Mouse (Mus musculus) heart, postnatal 0 days (tissue): ENCODE data around the gene Acap1. TPM values are rescaled to one million over a fixed set of nuclear protein-coding genes. Genes with fewer than 3 reads are reported as not detected.

ENCODE experiments used
- ATAC-seq: fragments of 200-750 bp; cut with Nextera tagmentation; 2 replicates; pipeline ENCODE4 v1.8.0; 2017; ENCODE audit warnings: low read depth, moderate number of reproducible peaks, moderate library complexity; ENCODE audit not compliant: insufficient read depth
- DNase-seq: peaks from one replicate; pipeline ENCODE4 v3.0.0-alpha.2; 2016; ENCODE audit warnings: low spot score
- H3K27ac ChIP-seq: fragments of 300-500 bp; sonication (generic); 2 replicates; pipeline ENCODE4 v1.5.1; 2014; ENCODE audit warnings: low read depth, mild to moderate bottlenecking
- H3K27me3 ChIP-seq: fragments of 300-500 bp; sonication (generic); 2 replicates; pipeline ENCODE4 v1.6.1; 2014; ENCODE audit warnings: low read length, mixed read lengths; ENCODE audit not compliant: control insufficient read depth, insufficient read depth
- H3K36me3 ChIP-seq: fragments of 300-500 bp; sonication (generic); replicated peaks from 2 replicates; pipeline ENCODE4 v1.6.1; 2014; ENCODE audit warnings: low read length, mixed read lengths; ENCODE audit not compliant: control insufficient read depth, insufficient read depth
- H3K4me1 ChIP-seq: fragments of 300-500 bp; sonication (generic); 2 replicates; pipeline ENCODE4 v1.6.1; 2014; ENCODE audit warnings: antibody characterized with exemption; ENCODE audit not compliant: control insufficient read depth, insufficient read depth
- H3K4me2 ChIP-seq: fragments of 300-500 bp; sonication (generic); 2 replicates; pipeline ENCODE4 v1.6.1; 2014; ENCODE audit warnings: low read depth, mild to moderate bottlenecking, low read length, moderate library complexity
- H3K4me3 ChIP-seq: fragments of 300-500 bp; sonication (generic); 2 replicates; pipeline ENCODE4 v1.5.1; 2014; ENCODE audit warnings: low read depth, low read length
- H3K9ac ChIP-seq: fragments of 300-500 bp; sonication (generic); replicated peaks from 2 replicates; pipeline ENCODE4 v1.6.1; 2014; ENCODE audit warnings: low read depth, low read length, mixed read lengths
- H3K9me3 ChIP-seq: fragments of 300-500 bp; sonication (generic); replicated peaks from 2 replicates; pipeline ENCODE4 v1.6.1; 2016; ENCODE audit warnings: low read length; ENCODE audit not compliant: control insufficient read depth
- CTCF ChIP-seq: IDR thresholded peaks from 2 replicates; pipeline ENCODE4 v1.5.1; 2016; ENCODE audit warnings: antibody characterized with exemption, control low read depth, low read depth
- EP300 ChIP-seq: IDR thresholded peaks from 2 replicates; pipeline ENCODE4 v1.6.1; 2016; ENCODE audit warnings: antibody characterized with exemption, low read depth
- WGBS: fragments of 180-500 bp; shearing (Covaris S2); extraction: QIAGEN DNeasy Blood & Tissue Kit; methylation state at CpG from one replicate; pipeline ENCODE4 v1.1.7; 2014; 5-methylcytosine and 5-hydroxymethylcytosine counted together
- polyA plus RNA-seq: library from polyadenylated mRNA; unstranded; fragments of >200 nt; fragmentation: Nextera tagmentation; extraction: Ambion mirVana; gene quantifications from 2 replicates; pipeline ENCODE4 v1.2.1, GENCODE M21; 2015
- total RNA-seq: library from RNA; depleted of rRNA; stranded (reverse); fragments of >200 nt; gene quantifications from 2 replicates; pipeline ENCODE4 v1.2.3, GENCODE M21; 2014; ENCODE audit warnings: low replicate concordance

The Acap1 gene
- total and polyA plus RNA-seq, 2 experiments from 2014 or later = 2.5 TPM

DNA sequence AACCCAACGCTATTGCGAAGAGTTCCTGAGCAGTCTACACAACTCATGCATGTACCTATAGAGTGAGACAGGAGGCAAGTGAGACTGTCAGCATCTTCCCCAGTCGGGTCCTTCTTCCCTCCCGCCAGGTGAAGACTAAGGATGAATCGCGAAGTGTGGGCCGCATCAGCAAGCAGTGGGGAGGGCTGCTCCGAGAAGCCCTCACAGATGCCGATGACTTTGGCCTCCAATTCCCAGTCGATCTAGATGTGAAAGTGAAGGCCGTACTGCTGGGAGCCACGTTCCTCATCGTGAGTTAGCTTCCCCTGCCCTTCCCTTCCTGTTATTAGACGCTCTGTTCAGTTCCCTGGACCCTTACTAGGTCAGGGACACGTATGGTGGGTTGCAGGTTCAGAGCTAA, 45.5 kb downstream of the Acap1 start:
- Histone ChIP-seq H3K27ac (no peak overlapping the region), H3K4me3 (no peak overlapping the region), H3K9ac (no peak overlapping the region), H3K9me3 (no peaks in the 10 kb centered on the region), H3K27me3 (no peaks in the 10 kb centered on the region), H3K4me1 (peaks cover 20% of the 10 kb centered on the region; the same call in 1 of the 2 replicates), H3K36me3 (peaks cover 41% of the 10 kb centered on the region), H3K4me2 (no peak overlapping the region)
- 89% methylated on average over 15 of the region's 15 CpGs for WGBS
- no peak for DNase-seq
- no peak for ATAC-seq
- no peak for TF ChIP-seq CTCF

DNA sequence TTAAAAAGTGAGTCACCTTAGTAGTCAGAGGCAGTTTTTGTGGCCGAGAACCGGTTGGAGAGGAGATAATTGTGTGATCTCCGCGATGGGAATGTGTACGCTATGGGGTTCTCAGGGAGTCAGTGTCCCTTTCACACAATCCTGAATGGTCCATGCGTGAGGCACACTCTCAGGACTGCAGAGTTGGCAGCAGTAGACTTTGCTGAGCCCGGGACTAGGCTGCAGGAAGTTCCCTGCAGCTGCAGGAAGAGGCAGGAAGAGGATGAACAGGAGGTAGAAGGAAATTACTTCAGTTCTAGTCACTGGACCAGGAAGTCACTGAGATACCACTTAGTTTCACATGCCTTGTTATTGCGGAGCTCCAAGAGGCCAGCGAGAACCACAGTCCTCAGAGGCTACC, 46.2 kb downstream of the Acap1 start:
- TF ChIP-seq CTCF = no peak
- no peak for TF ChIP-seq EP300
- no peaks in the 10 kb centered on the region for H3K27me3 ChIP-seq
- no peaks in the 10 kb centered on the region for H3K9me3 ChIP-seq
- no peak overlapping the region for H3K4me2 ChIP-seq
- peaks cover 20% of the 10 kb centered on the region; the same call in 1 of the 2 replicates for H3K4me1 ChIP-seq
- H3K9ac ChIP-seq = no peak overlapping the region
- WGBS = 80% methylated on average over 9 of the region's 9 CpGs
- peaks cover 41% of the 10 kb centered on the region for H3K36me3 ChIP-seq
- H3K27ac ChIP-seq = peak overlapping the region; percentile 56
- ATAC-seq = no peak
- DNase-seq = no peak
- no peak overlapping the region for H3K4me3 ChIP-seq

DNA sequence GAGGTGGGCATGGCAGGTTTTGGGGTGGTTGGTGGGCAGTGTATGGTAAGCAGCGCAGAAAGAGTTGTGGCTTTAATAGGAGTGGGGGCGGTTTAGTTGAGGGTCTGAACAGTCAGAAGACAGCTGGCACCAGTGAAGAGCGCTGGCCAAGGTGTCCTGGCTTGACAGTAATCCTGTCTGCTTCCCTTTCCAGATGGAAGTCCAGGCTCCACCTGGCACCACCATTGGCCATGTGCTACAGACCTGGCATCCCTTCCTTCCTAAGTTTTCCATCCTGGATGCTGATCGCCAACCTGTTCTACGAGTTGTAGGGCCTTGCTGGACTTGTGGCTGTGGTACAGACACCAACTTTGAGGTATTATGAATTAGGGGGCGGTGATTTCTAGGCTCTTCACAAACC, 47.3 kb downstream of the Acap1 start:
- DNase-seq (no peak), ATAC-seq (no peak)
- H3K4me1 ChIP-seq = peaks cover 20% of the 10 kb centered on the region; the same call in 1 of the 2 replicates
- TF ChIP-seq EP300 (no peak), CTCF (no peak)
- no peak overlapping the region for H3K27ac ChIP-seq
- no peak overlapping the region for H3K4me2 ChIP-seq
- H3K36me3 ChIP-seq = peaks cover 41% of the 10 kb centered on the region
- no peaks in the 10 kb centered on the region for H3K27me3 ChIP-seq
- H3K4me3 ChIP-seq = no peak overlapping the region
- H3K9me3 ChIP-seq = no peaks in the 10 kb centered on the region
- WGBS = 95% methylated on average over 6 of the region's 6 CpGs
- H3K9ac ChIP-seq = no peak overlapping the region

DNA sequence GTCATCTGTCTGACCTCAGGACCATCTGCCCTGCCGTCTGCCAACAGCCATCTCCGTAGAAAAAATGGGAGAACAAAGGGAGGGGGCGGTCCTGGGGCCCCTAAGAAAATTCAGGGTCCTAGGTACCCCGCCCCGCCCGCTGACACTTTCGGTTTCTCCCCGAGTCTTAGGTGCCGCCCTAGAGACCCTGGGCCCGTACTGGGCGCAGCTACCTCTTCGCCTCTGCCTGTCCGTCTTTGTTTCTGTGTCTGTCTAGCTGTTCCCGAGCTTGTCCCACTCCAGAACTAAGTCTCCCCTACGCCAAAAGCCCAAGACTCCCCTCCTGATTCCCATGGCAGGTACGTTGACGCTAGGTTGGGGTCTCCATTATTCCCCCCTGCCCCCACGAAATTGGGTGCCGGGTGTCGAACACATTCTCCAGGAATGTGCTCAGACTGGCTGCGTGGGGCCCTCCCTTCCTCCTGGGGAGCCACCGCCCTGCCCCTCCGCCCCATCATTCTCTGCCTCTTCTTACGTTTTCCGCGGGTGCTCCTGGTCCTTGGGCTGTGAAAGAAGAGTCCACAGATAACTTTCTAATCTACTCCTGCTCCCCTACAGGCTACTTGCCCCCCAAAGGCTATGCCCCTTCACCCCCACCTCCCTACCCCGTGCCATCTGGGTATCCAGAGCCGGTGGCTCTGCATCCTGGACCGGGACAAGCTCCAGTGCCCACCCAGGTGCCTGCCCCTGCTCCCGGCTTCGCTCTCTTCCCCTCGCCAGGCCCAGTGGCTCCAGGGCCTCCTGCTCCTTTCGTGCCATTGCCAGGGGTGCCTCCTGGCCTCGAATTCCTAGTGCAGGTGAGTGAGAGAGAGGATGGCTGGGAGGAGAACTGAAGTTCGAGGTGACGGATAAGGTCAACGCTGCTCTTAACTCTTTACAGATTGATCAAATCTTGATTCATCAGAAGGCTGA, 48.3 kb downstream of the Acap1 start:
- H3K4me2 ChIP-seq = peak overlapping the region; percentile 63
- 13% methylated on average over 36 of the region's 37 CpGs for WGBS
- ATAC-seq (peak; percentile 37), DNase-seq (no peak)
- peaks cover 38% of the 10 kb centered on the region for H3K36me3 ChIP-seq
- peak overlapping the region; percentile 77 for H3K9ac ChIP-seq
- peak overlapping the region; percentile 79 for H3K4me3 ChIP-seq
- no peak for TF ChIP-seq CTCF
- peaks cover 20% of the 10 kb centered on the region; the same call in 1 of the 2 replicates for H3K4me1 ChIP-seq
- no peaks in the 10 kb centered on the region for H3K9me3 ChIP-seq
- no peaks in the 10 kb centered on the region for H3K27me3 ChIP-seq
- H3K27ac ChIP-seq = peak overlapping the region; percentile 90

DNA sequence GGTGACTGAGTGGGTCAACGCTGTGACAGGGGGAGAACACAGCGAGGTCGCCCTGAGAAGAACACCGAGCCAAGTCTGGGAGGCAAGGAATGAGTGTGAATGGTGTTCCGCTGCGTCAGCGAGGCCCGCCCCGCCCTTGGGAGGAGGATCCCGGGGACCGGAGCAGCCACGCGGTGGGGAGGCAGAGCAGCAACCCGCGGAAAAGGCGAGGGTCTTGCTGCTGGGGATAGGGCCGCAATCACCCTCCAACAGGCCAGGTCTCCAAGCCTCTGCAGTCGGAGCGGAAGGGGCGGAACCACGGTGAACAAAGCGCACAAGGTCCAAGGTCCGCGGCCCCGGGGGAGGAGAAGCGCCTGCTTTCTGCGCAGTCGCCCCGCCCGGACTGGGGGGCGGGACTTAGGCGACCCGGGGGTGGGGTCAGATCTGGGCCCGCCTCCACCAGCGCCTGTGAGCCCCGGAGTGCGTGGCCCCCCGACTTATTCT, 49.1 kb downstream of the Acap1 start, which contains the start of gene Plscr3:
Plscr3 (plus strand) TSS at position 179 of the 483 bp plus-strand sequence.
- Histone ChIP-seq H3K9ac (peak within 1 kb of the TSS; percentile 77), H3K4me3 (peak within 1 kb of the TSS; percentile 79), H3K36me3 (peaks cover 31% of the 10 kb centered on the region), H3K27ac (peak within 1 kb of the TSS; percentile 90), H3K4me2 (peak within 1 kb of the TSS; percentile 63), H3K27me3 (no peaks in the 10 kb centered on the region), H3K4me1 (peaks cover 20% of the 10 kb centered on the region; the same call in 1 of the 2 replicates), H3K9me3 (no peaks in the 10 kb centered on the region)
- ATAC-seq (peak; percentile 95), DNase-seq (peak; percentile 95)
- TF ChIP-seq EP300 = no peak
- no peak for TF ChIP-seq CTCF
- WGBS = 0% methylated on average over 37 of the region's 38 CpGs
